Mouse (Mus musculus) embryonic fibroblast, embryonic 13.5 days (primary cell): Measurements from ENCODE around the gene Klhl12.

Source experiments
- CTCF ChIP-seq: IDR thresholded peaks from 2 replicates; pipeline ENCODE4 v1.5.1; 2011; ENCODE audit warnings: mild to moderate bottlenecking, control low read depth, low read length, moderate library complexity, borderline replicate concordance; ENCODE audit not compliant: insufficient read depth
- POLR2A ChIP-seq: IDR thresholded peaks from 2 replicates; pipeline ENCODE4 v1.6.1; 2011; ENCODE audit warnings: low read depth, mild to moderate bottlenecking, control low read depth, low read length, moderate library complexity

- TF ChIP-seq CTCF (no peak), POLR2A (no peak)
Observed at GRCm38 (mm10) chr1:134423911-134424310, 31.4 kb upstream of the Klhl12 start.
